Mouse (Mus musculus): ENCODE measurements around the gene Rtn2. TPM values are rescaled to one million over a fixed set of nuclear protein-coding genes. Genes with fewer than 3 reads are reported as not detected.
A peak's percentile ranks its signal among the peaks of the same experiment; 100 is the strongest.

Gene Rtn2
- polyA plus RNA-seq, 1 experiment = 76.2 TPM

DNA sequence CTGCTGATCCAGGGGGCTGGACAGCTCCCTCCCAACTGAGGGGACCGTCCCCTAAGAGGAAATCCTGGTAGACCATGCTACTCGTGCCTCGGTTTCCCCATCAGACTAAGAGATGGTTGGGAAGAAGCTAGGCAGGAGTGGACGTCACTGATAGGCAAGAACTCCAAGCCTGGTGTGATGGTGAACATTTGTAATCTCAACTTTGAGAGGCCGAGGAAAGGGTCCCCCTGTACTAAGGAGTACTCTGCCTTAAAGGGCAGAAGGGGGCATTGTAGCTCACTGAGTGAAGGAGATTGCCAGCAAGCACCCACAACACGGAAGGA lies 22.9 kb downstream of the Rtn2 start:
- Histone ChIP-seq H3K4me1 (ENCODE audit: control insufficient read depth, insufficient read depth, low read length) (peaks cover 6% of the 10 kb centered on the region), H3K4me3 (replicated peaks; ENCODE audit: extremely low read depth, low read depth, low read length) (no peak overlapping the region)
- no peak for DNase-seq
- WGBS = 21% methylated on average over 6 of the region's 6 CpGs
- TF ChIP-seq CTCF (IDR thresholded peaks at IDR 0.05; ENCODE audit: insufficient read depth, low read length) (no peak), POLR2A (IDR thresholded peaks at IDR 0.05; ENCODE audit: borderline replicate concordance, extremely low read depth, low read depth, low read length) (no peak)

DNA sequence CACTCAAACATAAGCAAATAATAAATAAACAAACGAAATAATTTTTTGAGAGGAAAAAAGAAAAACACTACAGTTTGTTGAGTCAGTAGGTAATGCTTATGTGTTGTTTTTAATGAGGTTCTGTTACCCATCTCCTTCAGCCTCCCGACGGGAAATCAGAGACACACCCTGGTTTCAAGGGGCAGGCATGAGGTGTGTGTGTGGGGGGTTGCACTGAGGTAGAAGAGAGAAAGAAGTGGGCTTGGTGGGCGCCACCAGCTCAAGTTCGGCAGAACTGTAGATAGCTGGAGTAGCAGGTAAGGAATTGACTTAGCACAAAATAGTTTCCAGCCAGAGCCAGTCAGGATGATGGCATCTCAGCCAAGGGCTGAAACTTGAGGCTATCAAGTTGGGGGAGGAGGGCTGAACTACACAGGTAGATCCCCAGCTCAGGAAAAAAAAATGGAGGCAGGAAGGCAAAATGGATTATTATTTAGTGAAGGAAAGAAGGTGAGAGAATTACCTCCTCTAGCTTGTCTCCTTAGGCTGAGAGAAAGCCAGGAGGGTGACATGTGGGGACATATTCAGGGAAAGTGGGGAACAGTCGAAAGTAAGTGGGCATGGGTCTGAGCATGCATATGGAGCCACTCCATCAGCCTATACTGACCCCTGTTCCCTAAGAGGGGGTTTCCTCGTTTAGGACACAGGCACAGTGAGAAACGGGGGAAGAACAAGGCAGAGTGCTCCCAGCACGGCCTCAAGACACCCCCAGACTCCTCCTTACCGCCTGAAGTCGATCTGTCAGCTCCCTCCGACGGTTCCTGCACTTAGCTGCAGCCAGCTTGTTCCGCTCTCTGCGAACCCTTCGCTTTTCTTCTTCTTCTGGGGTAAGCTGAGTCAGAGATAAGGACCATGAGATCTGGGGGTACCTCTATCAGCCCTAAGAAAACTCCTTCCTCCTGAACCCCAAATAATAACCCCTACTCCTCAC lies 23.7 kb downstream of the Rtn2 start:
- Histone ChIP-seq H3K4me3 (replicated peaks; ENCODE audit: extremely low read depth, low read depth, low read length) (no peak overlapping the region), H3K4me1 (ENCODE audit: control insufficient read depth, insufficient read depth, low read length) (peaks cover 9% of the 10 kb centered on the region)
- no peak for DNase-seq
- TF ChIP-seq POLR2A (IDR thresholded peaks at IDR 0.05; ENCODE audit: borderline replicate concordance, extremely low read depth, low read depth, low read length) (no peak), CTCF (IDR thresholded peaks at IDR 0.05; ENCODE audit: insufficient read depth, low read length) (no peak)
- 58% methylated on average over 16 of the region's 16 CpGs for WGBS

DNA sequence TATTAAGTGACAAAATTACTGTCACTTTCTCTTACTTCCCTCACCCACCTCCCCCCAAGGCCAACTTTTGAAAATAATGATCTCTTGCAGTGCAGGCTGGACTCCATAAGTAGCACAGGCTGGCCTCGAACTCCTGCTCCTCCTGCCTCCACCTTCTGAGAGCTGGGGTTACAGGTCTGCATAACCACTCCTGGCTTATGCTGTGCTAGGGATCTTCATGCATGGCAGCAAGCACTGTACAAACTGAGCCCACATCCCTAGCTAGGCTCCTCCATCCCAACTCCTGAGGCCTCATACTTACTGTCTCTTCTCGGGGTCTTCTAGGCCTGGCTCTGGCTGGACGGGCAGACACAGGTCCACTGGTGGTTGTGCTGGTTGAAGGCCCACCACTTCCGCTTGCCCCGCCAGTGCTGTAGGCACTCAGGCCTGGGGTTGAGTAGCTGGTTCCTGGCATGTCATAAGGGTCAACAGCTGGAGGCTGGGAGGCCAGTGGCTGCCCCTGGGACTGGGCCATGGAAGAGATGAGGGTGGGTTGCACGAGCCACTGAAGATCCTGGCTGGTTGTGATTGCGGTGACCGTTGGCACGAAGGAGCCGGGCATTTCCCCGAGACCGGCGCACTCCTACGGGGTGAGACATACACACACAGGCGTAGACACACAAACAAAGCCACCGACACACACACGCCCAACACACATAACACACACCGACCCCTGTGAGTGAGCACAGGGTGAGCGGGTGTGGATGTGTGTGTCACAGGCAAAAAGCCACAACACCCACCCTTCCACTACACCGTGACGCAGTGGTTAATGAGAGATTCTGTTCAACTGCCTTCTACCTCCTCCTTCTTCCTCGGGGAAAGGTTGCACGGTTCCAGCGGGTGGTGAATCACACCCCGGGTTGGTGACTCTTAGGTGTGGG lies 24.7 kb downstream of the Rtn2 start:
- Histone ChIP-seq H3K4me1 (ENCODE audit: control insufficient read depth, insufficient read depth, low read length) (peaks cover 9% of the 10 kb centered on the region), H3K4me3 (replicated peaks; ENCODE audit: extremely low read depth, low read depth, low read length) (no peak overlapping the region)
- no peak for TF ChIP-seq POLR2A (IDR thresholded peaks at IDR 0.05; ENCODE audit: borderline replicate concordance, extremely low read depth, low read depth, low read length)
- TF ChIP-seq CTCF (IDR thresholded peaks at IDR 0.05; ENCODE audit: insufficient read depth, low read length) = no peak
- 68% methylated on average over 25 of the region's 25 CpGs for WGBS
- no peak for DNase-seq

DNA sequence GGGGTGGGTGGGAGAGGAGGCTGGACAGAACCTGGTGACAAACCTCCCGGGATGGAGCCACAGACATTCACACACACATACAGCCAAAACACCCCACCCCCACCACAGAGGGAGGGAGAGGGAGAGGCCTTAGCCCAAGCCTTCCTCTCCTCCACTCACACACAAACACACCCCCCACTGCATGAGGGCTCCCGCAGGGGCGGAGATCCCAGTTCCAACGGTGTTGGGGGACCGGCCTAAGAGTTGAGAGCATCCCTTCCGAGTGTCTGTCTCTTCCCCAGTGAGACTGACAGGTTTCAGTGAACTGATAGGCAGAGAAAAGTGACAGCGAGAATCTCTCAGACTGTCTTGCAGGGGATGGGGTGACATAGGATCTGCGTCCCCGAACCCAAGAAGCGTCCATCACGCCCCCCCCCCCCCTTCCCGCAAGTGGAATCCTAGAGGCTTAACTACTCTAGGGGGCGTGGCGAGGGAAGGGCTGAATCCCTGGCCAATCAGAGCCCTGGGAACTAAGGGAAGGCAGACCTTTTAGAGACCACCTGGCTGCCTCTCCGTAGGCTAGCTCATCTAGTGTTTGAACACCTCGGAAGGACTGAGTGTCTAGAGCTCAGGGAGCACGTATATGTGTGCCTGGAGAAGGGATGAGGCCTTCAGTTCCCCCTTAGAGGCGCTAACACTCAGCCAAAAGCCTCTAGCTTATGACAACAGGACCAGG lies 25.5 kb downstream of the Rtn2 start:
- H3K4me1 ChIP-seq (ENCODE audit: control insufficient read depth, insufficient read depth, low read length) = peaks cover 9% of the 10 kb centered on the region
- DNase-seq = no peak
- 1% methylated on average over 18 of the region's 18 CpGs for WGBS
- peak overlapping the region; percentile 92 for H3K4me3 ChIP-seq (replicated peaks; ENCODE audit: extremely low read depth, low read depth, low read length)
- TF ChIP-seq CTCF (IDR thresholded peaks at IDR 0.05; ENCODE audit: insufficient read depth, low read length) = no peak
- no peak for TF ChIP-seq POLR2A (IDR thresholded peaks at IDR 0.05; ENCODE audit: borderline replicate concordance, extremely low read depth, low read depth, low read length)

DNA sequence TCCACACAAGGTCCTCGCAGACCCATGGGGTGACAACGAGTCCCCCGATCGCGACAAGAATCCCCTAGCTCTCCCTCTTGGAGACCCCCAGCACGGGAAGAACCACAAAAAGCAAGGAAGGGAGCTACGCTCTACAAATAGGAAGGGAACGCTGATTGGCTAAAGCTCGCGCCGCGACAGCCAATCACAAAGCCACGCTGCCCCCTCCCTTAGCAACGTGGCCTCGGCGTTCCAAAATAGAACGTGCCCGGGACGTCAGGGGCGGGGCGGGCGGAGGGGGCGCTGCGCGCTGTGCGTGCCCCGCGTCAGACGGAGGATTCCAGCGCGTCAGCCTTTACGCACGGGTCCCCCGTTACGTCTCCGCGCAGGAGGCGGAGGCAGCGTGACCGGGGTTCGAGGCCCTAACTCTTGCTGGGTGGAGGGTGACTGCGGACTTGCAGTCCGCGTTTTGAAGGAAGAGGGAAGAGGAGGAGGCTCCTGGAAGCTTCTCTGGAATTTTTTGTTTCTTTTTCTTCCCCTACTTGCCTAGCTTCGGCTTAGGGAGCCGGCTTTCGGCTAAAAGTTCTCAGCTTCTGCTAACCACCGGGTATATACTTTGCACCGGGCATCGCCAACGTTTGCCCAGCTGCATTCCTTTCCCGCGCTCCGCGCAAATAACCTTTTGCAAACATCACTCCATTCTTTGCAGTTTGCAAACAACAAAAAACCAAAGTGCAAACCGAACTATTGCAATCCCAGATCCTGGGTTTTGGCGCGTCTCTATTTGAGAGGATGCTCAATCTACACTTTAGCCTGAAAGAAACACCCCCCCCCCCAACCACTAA lies 26.2 kb downstream of the Rtn2 start:
- peak; percentile 94 for DNase-seq
- Histone ChIP-seq H3K4me3 (replicated peaks; ENCODE audit: extremely low read depth, low read depth, low read length) (peak overlapping the region; percentile 92), H3K4me1 (ENCODE audit: control insufficient read depth, insufficient read depth, low read length) (peaks cover 9% of the 10 kb centered on the region)
- TF ChIP-seq POLR2A (IDR thresholded peaks at IDR 0.05; ENCODE audit: borderline replicate concordance, extremely low read depth, low read depth, low read length) = peak; percentile 60; the same call in 1 of the 2 replicates
- TF ChIP-seq CTCF (IDR thresholded peaks at IDR 0.05; ENCODE audit: insufficient read depth, low read length) = no peak
- under 1% methylated on average over 58 of the region's 58 CpGs for WGBS

DNA sequence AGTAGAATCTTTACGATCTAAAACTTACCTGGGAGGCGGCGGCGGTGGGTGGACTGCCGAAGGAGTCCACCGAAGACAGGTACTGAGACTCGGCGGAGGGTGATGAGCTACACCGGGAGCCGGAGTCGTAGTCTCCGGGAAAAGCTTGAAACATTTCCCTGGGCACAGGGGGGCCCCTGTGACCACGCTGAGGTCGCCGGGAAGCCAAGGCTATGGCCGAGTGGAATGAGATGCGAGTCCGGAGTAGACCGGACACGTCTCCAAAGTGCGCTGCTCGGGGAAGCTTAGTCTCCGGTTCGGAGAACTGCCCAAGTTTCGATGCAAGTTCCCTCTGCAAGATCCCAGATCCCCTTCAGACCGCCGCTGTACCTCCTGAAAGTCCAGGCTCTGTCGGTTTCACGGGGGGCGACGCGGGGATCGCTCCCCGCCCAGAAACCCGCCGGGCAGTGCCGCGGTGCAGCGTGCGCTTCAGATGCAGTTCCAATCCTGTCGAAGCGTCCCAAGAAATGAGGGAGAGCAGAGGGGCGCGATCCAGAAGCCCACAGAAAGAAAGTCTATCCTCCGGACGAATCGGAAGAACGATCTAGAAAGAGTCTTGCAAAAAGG lies 27.0 kb downstream of the Rtn2 start:
- no peak for TF ChIP-seq POLR2A (IDR thresholded peaks at IDR 0.05; ENCODE audit: borderline replicate concordance, extremely low read depth, low read depth, low read length)
- TF ChIP-seq CTCF (IDR thresholded peaks at IDR 0.05; ENCODE audit: insufficient read depth, low read length) = no peak
- DNase-seq = no peak
- WGBS = under 1% methylated on average over 48 of the region's 48 CpGs
- H3K4me1 ChIP-seq (ENCODE audit: control insufficient read depth, insufficient read depth, low read length) = peaks cover 9% of the 10 kb centered on the region
- H3K4me3 ChIP-seq (replicated peaks; ENCODE audit: extremely low read depth, low read depth, low read length) = peak overlapping the region; percentile 60

DNA sequence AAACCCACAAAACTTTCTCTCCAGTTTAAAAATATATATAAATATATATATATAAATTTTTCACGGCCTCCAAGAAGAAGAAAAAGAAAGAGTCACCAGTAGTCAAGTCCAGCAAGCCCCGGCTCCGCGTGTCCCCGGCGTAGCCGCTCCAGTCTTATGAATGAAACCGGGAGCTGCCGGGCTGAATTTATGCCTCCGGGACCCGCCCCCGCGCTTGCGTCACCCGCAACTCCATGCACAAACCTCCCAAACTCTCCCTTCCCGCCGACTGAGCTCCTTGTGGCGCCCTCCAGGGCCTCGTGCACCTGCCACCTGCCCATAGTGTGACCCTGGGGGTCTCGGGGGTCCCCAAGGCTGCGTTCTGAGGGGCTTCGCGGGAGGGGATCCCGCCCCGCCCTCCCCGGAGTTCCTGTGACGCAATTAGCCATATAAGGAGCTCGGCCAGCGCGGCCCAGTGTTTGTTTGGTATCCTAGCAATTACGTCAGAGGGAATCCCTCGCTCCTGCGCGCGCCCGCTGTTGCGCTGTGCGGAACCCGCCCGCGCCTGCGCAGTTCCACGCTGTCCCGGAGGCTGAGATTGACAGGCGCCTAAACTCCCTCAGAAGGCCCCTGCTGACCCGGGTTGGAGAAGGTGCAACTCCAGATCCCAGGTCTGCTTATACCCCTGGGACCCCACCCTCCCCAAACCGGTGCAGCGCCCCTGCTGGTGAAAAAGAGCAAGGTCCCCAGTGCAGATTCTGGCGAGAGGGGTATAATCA lies 27.6 kb downstream of the Rtn2 start, which contains the start of gene Fosb:
TSS of gene Fosb (minus strand) at position 168 of the 758 bp plus-strand sequence.
- H3K4me3 ChIP-seq (replicated peaks; ENCODE audit: extremely low read depth, low read depth, low read length) = peak within 1 kb of the TSS; percentile 90

More for the DNA sequence above, 27.6 kb downstream of the Rtn2 start, which contains the start of gene Fosb:
- peak; percentile 90 for DNase-seq
- under 1% methylated on average over 49 of the region's 49 CpGs for WGBS
- TF ChIP-seq CTCF (IDR thresholded peaks at IDR 0.05; ENCODE audit: insufficient read depth, low read length) (no peak), POLR2A (IDR thresholded peaks at IDR 0.05; ENCODE audit: borderline replicate concordance, extremely low read depth, low read depth, low read length) (no peak; the same call in 1 of the 2 replicates)
- H3K4me1 ChIP-seq (ENCODE audit: control insufficient read depth, insufficient read depth, low read length) = peaks cover 9% of the 10 kb centered on the region

All from lung, adult 2 months (tissue).